Mouse (Mus musculus) heart, embryonic 14.5 days (tissue): ENCODE results near the gene Dchs2. TPM values are rescaled to one million over a fixed set of nuclear protein-coding genes. Genes with fewer than 3 reads are reported as not detected.

ENCODE experiments used
- ATAC-seq: fragments of 200-750 bp; cut with Nextera tagmentation; 2 replicates; pipeline ENCODE4 v1.8.0; 2017; ENCODE audit warnings: low read depth, moderate TSS enrichment; ENCODE audit not compliant: insufficient number of reproducible peaks, insufficient read depth, low FRiP score
- H3K27ac ChIP-seq, 2 experiments: fragments of 200-500 bp in 1 of 2; fragments of 300-500 bp in 1 of 2; sonication (generic) in 1 of 2; replicated peaks in 1 of 2; 2 replicates each; pipeline ENCODE4 v1.5.1; 2012 to 2014; ENCODE audit warnings: low read depth in 2 of 2, low read length in 2 of 2, control low read depth in 1 of 2, mild to moderate bottlenecking in 1 of 2, mixed read lengths in 1 of 2; ENCODE audit not compliant: control insufficient read depth in 1 of 2, insufficient read depth in 1 of 2
- H3K27me3 ChIP-seq: fragments of 300-500 bp; sonication (generic); 2 replicates; pipeline ENCODE4 v1.6.1; 2014; ENCODE audit warnings: mild to moderate bottlenecking, low read length, control low read depth; ENCODE audit not compliant: control insufficient read depth, insufficient read depth
- H3K36me3 ChIP-seq: fragments of 300-500 bp; sonication (generic); 2 replicates; pipeline ENCODE4 v1.6.1; 2014; ENCODE audit warnings: mild to moderate bottlenecking, control low read depth, low read length, mixed read lengths; ENCODE audit not compliant: control insufficient read depth, insufficient read depth
- H3K4me1 ChIP-seq, 2 experiments: fragments of 200-500 bp in 1 of 2; fragments of 300-500 bp in 1 of 2; sonication (generic) in 1 of 2; 2 replicates each; pipeline ENCODE4 v1.6.1; 2012 to 2014; ENCODE audit warnings: low read length in 2 of 2, control low read depth in 1 of 2, mixed read lengths in 1 of 2; ENCODE audit not compliant: control insufficient read depth in 2 of 2, insufficient read depth in 2 of 2
- H3K4me2 ChIP-seq: fragments of 300-500 bp; sonication (generic); 2 replicates; pipeline ENCODE4 v1.6.1; 2014; ENCODE audit warnings: mild to moderate bottlenecking, low read length
- H3K4me3 ChIP-seq, 2 experiments: fragments of 200-500 bp in 1 of 2; fragments of 300-500 bp in 1 of 2; sonication (generic) in 1 of 2; 2 replicates each; pipeline ENCODE4 v1.5.1; 2012 to 2014; ENCODE audit warnings: low read length in 2 of 2, mild to moderate bottlenecking in 2 of 2, control low read depth in 1 of 2, low read depth in 1 of 2, moderate library complexity in 1 of 2; ENCODE audit not compliant: control insufficient read depth in 1 of 2, insufficient read depth in 1 of 2
- H3K9ac ChIP-seq: fragments of 300-500 bp; sonication (generic); 2 replicates; pipeline ENCODE4 v1.6.1; 2014; ENCODE audit warnings: mild to moderate bottlenecking, low read length
- H3K9me3 ChIP-seq: fragments of 300-500 bp; sonication (generic); 2 replicates; pipeline ENCODE4 v1.6.1; 2016; ENCODE audit warnings: low read length, control low read depth; ENCODE audit not compliant: control insufficient read depth
- WGBS: fragments of 180-500 bp; shearing (Covaris S2); extraction: QIAGEN DNeasy Blood & Tissue Kit; methylation state at CpG from one replicate; pipeline ENCODE4 v1.1.7; 2014; 5-methylcytosine and 5-hydroxymethylcytosine counted together
- polyA plus RNA-seq: library from polyadenylated mRNA; unstranded; fragments of >200 nt; fragmentation: Nextera tagmentation; extraction: Ambion mirVana; gene quantifications from 2 replicates; pipeline ENCODE4 v1.2.1, GENCODE M21; 2014

The Dchs2 gene
- polyA plus RNA-seq, 1 experiment from 2014 or later, result 0.31 TPM

DNA sequence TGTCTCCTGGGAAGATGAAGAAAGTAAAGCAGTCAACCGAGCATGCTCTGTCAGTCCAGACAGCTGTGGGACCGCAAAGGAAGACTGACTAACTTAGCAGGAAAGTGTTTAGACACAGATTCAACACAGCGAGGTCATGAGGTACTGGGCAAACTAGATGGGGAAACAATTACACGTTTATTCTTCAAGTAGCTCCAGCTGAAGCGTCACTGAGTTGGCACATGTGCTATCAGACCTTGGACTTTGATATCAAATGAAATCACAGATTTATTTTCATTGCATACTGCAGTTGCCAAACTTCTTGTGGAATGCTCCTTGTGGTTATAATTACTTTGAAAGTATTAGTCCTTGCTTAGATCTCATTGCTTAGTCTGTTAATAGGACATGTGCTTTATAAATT lies 67.2 kb downstream of the Dchs2 start:
- no peaks in the 10 kb centered on the region for H3K9me3 ChIP-seq
- H3K27me3 ChIP-seq, result no peaks in the 10 kb centered on the region
- ATAC-seq, result no peak
- no peaks in the 10 kb centered on the region for H3K4me1 ChIP-seq
- WGBS, result 56% methylated on average over 5 of the region's 5 CpGs
- H3K9ac ChIP-seq, result no peak overlapping the region
- no peak overlapping the region for H3K4me3 ChIP-seq
- no peaks in the 10 kb centered on the region for H3K36me3 ChIP-seq
- no peak overlapping the region for H3K4me2 ChIP-seq
- no peak overlapping the region for H3K27ac ChIP-seq

DNA sequence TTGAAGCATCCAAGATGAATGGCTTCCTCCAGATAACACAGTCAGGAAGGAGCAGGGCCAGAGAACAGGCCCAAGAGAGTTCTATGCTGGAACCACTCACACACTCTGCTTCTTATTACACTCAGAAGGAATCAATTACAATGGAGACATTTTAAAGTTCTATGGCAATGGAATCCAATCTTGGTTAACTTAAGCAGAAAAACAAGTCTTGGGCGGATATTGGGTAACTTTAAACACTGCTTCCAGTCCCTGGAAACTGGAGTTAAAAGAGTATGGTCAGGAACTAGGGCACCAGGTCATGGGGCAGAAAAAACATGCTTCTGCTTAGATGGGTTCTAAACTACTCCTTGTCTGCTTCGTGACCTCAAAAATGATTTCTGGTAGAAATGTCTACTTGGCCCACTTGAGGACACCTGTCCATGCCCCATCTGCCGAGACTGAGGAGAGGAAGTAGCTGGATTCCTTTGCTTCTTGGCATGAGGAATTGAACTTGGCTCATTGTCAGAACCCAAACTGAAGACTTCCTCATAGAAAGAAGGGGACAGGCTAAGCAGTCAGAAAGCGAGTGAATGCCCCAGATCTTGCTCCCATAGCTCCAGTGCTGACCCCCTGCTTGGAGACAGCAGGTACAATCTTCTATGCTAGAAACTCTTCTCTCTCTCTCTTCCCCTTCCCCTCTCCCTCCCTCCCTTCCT lies 73.7 kb downstream of the Dchs2 start:
- no peak overlapping the region for H3K9ac ChIP-seq
- no peaks in the 10 kb centered on the region for H3K9me3 ChIP-seq
- no peaks in the 10 kb centered on the region for H3K36me3 ChIP-seq
- 75% methylated on average over 4 of the region's 4 CpGs for WGBS
- H3K4me2 ChIP-seq, result no peak overlapping the region
- H3K4me3 ChIP-seq, result no peak overlapping the region
- H3K27me3 ChIP-seq, result no peaks in the 10 kb centered on the region
- peaks cover 7% of the 10 kb centered on the region in 2 experiments for H3K4me1 ChIP-seq
- no peak for ATAC-seq
- no peak overlapping the region for H3K27ac ChIP-seq

DNA sequence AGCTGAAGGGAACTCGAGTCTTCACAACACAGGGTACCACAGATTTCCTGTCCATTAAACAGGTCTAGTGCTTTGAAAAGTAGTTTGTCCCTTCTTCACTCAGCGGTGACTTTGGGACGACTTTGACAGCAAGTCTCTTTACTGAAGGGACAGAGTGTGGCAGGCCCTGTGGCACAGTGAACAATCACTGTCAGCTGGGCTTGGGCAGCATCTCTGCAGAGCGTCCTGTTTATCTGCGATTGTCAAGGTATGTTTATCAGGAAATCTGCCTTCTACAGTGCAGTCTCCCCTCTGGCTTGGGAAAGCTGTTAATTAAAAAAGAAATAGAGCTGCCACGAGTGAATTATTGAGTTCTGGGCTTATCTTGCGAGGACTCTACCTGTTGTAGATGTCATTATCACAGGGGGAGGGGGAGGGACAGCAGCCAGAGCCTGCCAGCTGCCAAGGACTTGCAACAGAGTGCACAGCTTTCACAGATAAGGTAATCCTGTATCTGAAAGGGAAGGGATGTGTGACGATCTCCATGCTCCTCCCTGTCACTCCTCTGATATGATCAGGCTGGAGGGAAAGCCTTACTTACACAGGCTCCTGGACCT lies 77.4 kb downstream of the Dchs2 start:
- H3K4me2 ChIP-seq, result peak overlapping the region; percentile 22; the same call in 1 of the 2 replicates
- no peak overlapping the region for H3K9ac ChIP-seq

DNA sequence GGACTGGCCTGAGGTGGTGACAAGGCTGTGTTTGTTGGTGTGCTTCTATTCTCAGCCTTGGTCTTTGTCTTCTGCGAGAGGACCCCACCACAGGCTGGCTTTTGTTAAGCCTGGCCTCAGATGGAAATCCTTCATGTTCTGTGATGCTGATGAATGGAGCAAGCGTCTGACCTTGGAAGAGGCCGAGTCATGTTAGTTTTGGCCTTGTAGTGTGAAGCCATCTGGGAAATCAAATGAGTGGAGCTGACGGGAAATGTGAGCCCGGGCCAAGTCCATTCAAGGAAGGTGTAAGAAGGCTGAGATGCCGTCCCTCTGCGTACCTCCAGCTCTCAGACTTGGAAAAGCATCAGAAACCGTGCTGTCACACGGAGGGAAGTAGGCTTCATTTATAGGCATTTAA lies 81.9 kb downstream of the Dchs2 start:
- no peaks in the 10 kb centered on the region for H3K9me3 ChIP-seq
- WGBS, result 34% methylated on average over 9 of the region's 9 CpGs
- H3K36me3 ChIP-seq, result no peaks in the 10 kb centered on the region
- no peak overlapping the region for H3K4me2 ChIP-seq
- no peaks in the 10 kb centered on the region for H3K27me3 ChIP-seq
- no peak overlapping the region for H3K9ac ChIP-seq
- ATAC-seq, result no peak; the same call in 1 of the 2 replicates
- no peak overlapping the region for H3K4me3 ChIP-seq
- peak overlapping the region in 1 of 2 experiments; percentile 41; a peak in 1 of 4 replicates for H3K27ac ChIP-seq
- peaks cover 18 to 21% of the 10 kb centered on the region in 2 experiments for H3K4me1 ChIP-seq

More for the DNA sequence above, 77.4 kb downstream of the Dchs2 start:
- no peaks in the 10 kb centered on the region for H3K27me3 ChIP-seq
- H3K9me3 ChIP-seq, result no peaks in the 10 kb centered on the region
- H3K4me3 ChIP-seq, result no peak overlapping the region
- H3K36me3 ChIP-seq, result no peaks in the 10 kb centered on the region
- H3K4me1 ChIP-seq, result peaks cover 17 to 18% of the 10 kb centered on the region in 2 experiments
- 6% methylated on average over 8 of the region's 8 CpGs for WGBS
- no peak for ATAC-seq
- H3K27ac ChIP-seq, result 0 out of 4 replicates have a peak overlapping the region, but pooled peaks of 1 of the 2 experiments have one; percentile 33

DNA sequence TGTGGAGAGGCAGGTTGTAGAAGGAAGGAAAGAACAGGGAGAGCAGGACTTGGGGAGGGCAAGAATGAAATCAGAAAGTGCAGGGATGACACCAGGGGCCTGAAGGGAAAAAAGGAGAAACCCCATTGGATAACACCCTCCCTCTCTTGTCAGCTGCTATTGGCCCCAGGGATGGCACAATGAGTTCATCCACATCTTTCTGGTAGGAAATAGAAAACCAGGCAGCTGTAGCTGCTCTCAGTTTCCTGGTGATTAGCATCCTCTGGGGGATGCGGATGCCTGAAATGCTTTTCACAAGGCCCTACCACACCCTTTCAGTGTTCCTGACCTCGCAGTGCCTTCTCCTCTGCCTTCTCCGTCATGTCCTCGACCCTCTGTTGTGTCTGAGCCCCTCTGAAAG lies 82.5 kb downstream of the Dchs2 start:
- ATAC-seq, result no peak
- no peak overlapping the region for H3K9ac ChIP-seq
- no peaks in the 10 kb centered on the region for H3K36me3 ChIP-seq
- H3K4me2 ChIP-seq, result no peak overlapping the region
- WGBS, result 50% methylated on average over 4 of the region's 4 CpGs
- H3K27me3 ChIP-seq, result no peaks in the 10 kb centered on the region
- no peaks in the 10 kb centered on the region for H3K9me3 ChIP-seq
- peaks cover 15 to 17% of the 10 kb centered on the region in 2 experiments for H3K4me1 ChIP-seq
- H3K27ac ChIP-seq, result no peak overlapping the region
- no peak overlapping the region for H3K4me3 ChIP-seq

DNA sequence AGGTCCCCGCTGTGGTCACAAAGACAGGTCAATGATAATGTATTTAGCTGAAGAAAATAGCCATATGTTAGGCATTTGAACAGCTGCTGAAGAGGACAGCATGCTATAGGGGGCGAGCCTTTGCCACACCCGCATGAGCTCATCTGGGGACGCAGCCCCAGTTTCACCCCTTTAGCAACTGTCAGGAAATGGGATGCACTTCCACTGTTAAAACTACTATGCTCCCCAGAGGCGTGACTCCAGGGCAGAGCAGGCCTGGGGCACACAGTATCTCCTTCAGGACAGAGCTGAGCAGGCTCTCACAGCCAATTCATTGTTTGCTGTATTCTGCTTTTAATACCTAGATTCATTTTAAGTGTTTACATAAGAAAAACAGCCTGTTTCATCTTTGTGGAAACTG lies 84.2 kb downstream of the Dchs2 start:
- H3K4me1 ChIP-seq, result peaks cover 11 to 13% of the 10 kb centered on the region in 2 experiments
- no peak overlapping the region for H3K27ac ChIP-seq
- no peak overlapping the region for H3K4me2 ChIP-seq
- no peaks in the 10 kb centered on the region for H3K27me3 ChIP-seq
- H3K9ac ChIP-seq, result no peak overlapping the region
- H3K4me3 ChIP-seq, result no peak overlapping the region
- no peak for ATAC-seq
- no peaks in the 10 kb centered on the region for H3K36me3 ChIP-seq
- WGBS, result 56% methylated on average over 5 of the region's 5 CpGs
- H3K9me3 ChIP-seq, result no peaks in the 10 kb centered on the region

DNA sequence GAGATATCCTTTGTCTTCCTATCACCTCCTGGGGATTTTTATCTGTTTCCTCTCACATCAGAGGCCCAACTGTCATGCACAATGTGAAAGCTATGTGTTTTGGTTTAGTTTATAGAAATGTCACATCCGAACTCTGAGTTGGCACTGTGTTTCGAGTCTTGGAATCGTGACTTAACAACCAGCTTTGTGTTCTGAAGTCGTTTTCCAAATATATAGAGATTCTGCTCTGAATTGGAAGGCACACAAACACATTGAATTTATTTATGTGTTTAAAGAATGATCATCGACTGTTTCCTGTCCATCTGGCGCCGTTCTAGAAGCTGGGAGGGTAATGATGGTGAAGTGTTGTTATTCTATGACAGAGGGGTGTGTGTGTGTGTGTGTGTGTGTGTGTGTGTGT lies 84.8 kb downstream of the Dchs2 start:
- Histone ChIP-seq H3K9ac (no peak overlapping the region), H3K27me3 (no peaks in the 10 kb centered on the region), H3K4me2 (no peak overlapping the region), H3K4me3 (no peak overlapping the region), H3K27ac (no peak overlapping the region), H3K36me3 (no peaks in the 10 kb centered on the region), H3K9me3 (no peaks in the 10 kb centered on the region), H3K4me1 (peaks cover 11 to 13% of the 10 kb centered on the region in 2 experiments)
- no peak for ATAC-seq
- WGBS, result 61% methylated on average over 7 of the region's 7 CpGs
